Mouse (Mus musculus): ENCODE data around the gene Rnf10. TPM values are rescaled to one million over a fixed set of nuclear protein-coding genes. Genes with fewer than 3 reads are reported as not detected.

Gene Rnf10
- polyA plus RNA-seq, 1 experiment: 178 TPM

GRCm38 (mm10) chr5:115207892-115208291 is 64.8 kb downstream of the Rnf10 start:
- H3K4me3 ChIP-seq (ENCODE audit: control insufficient read depth, insufficient read depth, low read length): no peak overlapping the region
- TF ChIP-seq POLR2A (IDR thresholded peaks at IDR 0.05; ENCODE audit: control insufficient read depth, extremely low read depth, insufficient read depth, low read length, poor library complexity) (no peak), CTCF (IDR thresholded peaks at IDR 0.05; ENCODE audit: borderline replicate concordance, control insufficient read depth, extremely low read depth, insufficient read depth, low read length, poor library complexity) (no peak)
- H3K4me1 ChIP-seq (replicated peaks; ENCODE audit: control insufficient read depth, insufficient read depth, low read length): peaks cover 10% of the 10 kb centered on the region
- H3K27me3 ChIP-seq (ENCODE audit: control insufficient read depth, insufficient read depth, low read length): peaks cover 10% of the 10 kb centered on the region; the same call in 1 of the 2 replicates
- no peak for DNase-seq
- no peak overlapping the region for H3K27ac ChIP-seq (ENCODE audit: control insufficient read depth, insufficient read depth, low read length)
- no peaks in the 10 kb centered on the region for H3K36me3 ChIP-seq (ENCODE audit: control insufficient read depth, insufficient read depth, low read length)
- WGBS: 32% methylated on average over 11 of the region's 16 CpGs

DNA sequence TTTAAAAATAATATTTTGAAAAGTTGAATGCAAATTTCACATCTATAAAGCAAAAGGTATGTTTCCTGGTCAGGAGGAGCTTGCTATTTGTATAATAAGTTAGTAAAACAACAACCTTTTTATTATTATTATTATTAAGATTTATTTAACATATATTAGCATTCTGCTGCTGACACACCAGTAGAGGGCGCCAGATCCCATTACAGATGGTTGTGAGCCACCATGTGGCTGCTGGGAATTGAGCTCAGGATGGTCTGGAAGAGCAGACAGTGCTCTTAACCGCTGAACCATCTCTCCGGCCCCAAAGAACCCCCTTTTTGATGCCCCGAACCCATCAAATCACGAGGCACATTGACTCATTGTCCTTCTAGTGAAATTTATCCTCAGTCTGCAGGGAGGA is 65.5 kb downstream of the Rnf10 start:
- Histone ChIP-seq H3K4me3 (ENCODE audit: control insufficient read depth, insufficient read depth, low read length) (no peak overlapping the region), H3K4me1 (replicated peaks; ENCODE audit: control insufficient read depth, insufficient read depth, low read length) (peaks cover 10% of the 10 kb centered on the region), H3K27ac (ENCODE audit: control insufficient read depth, insufficient read depth, low read length) (no peak overlapping the region), H3K27me3 (ENCODE audit: control insufficient read depth, insufficient read depth, low read length) (peaks cover 10% of the 10 kb centered on the region; the same call in 1 of the 2 replicates), H3K36me3 (ENCODE audit: control insufficient read depth, insufficient read depth, low read length) (no peaks in the 10 kb centered on the region)
- DNase-seq: no peak
- 67% methylated on average over 5 of the region's 5 CpGs for WGBS
- no peak for TF ChIP-seq CTCF (IDR thresholded peaks at IDR 0.05; ENCODE audit: borderline replicate concordance, control insufficient read depth, extremely low read depth, insufficient read depth, low read length, poor library complexity)
- TF ChIP-seq POLR2A (IDR thresholded peaks at IDR 0.05; ENCODE audit: control insufficient read depth, extremely low read depth, insufficient read depth, low read length, poor library complexity): no peak

- WGBS: 3% methylated on average over 31 of the region's 31 CpGs
- H3K27ac ChIP-seq (ENCODE audit: control insufficient read depth, insufficient read depth, low read length): no peak overlapping the region
- no peak for DNase-seq
- H3K36me3 ChIP-seq (ENCODE audit: control insufficient read depth, insufficient read depth, low read length): no peaks in the 10 kb centered on the region
- no peak for TF ChIP-seq POLR2A (IDR thresholded peaks at IDR 0.05; ENCODE audit: control insufficient read depth, extremely low read depth, insufficient read depth, low read length, poor library complexity)
- TF ChIP-seq CTCF (IDR thresholded peaks at IDR 0.05; ENCODE audit: borderline replicate concordance, control insufficient read depth, extremely low read depth, insufficient read depth, low read length, poor library complexity): no peak
- no peak overlapping the region for H3K4me3 ChIP-seq (ENCODE audit: control insufficient read depth, insufficient read depth, low read length)
- H3K4me1 ChIP-seq (replicated peaks; ENCODE audit: control insufficient read depth, insufficient read depth, low read length): peaks cover 10% of the 10 kb centered on the region
- H3K27me3 ChIP-seq (ENCODE audit: control insufficient read depth, insufficient read depth, low read length): peaks cover 10% of the 10 kb centered on the region; the same call in 1 of the 2 replicates
Measured at GRCm38 (mm10) chr5:115204562-115205311, 68.0 kb downstream of the Rnf10 start.

- no peaks in the 10 kb centered on the region for H3K36me3 ChIP-seq (ENCODE audit: control insufficient read depth, insufficient read depth, low read length)
- H3K4me3 ChIP-seq (ENCODE audit: control insufficient read depth, insufficient read depth, low read length): no peak overlapping the region
- H3K27ac ChIP-seq (ENCODE audit: control insufficient read depth, insufficient read depth, low read length): no peak overlapping the region
- DNase-seq: no peak
- TF ChIP-seq CTCF (IDR thresholded peaks at IDR 0.05; ENCODE audit: borderline replicate concordance, control insufficient read depth, extremely low read depth, insufficient read depth, low read length, poor library complexity) (no peak), POLR2A (IDR thresholded peaks at IDR 0.05; ENCODE audit: control insufficient read depth, extremely low read depth, insufficient read depth, low read length, poor library complexity) (no peak)
- H3K4me1 ChIP-seq (replicated peaks; ENCODE audit: control insufficient read depth, insufficient read depth, low read length): peaks cover 10% of the 10 kb centered on the region
- peaks cover 10% of the 10 kb centered on the region; the same call in 1 of the 2 replicates for H3K27me3 ChIP-seq (ENCODE audit: control insufficient read depth, insufficient read depth, low read length)
- WGBS: 8% methylated on average over 23 of the region's 23 CpGs
Measured at GRCm38 (mm10) chr5:115203735-115204561, 68.8 kb downstream of the Rnf10 start.

DNA sequence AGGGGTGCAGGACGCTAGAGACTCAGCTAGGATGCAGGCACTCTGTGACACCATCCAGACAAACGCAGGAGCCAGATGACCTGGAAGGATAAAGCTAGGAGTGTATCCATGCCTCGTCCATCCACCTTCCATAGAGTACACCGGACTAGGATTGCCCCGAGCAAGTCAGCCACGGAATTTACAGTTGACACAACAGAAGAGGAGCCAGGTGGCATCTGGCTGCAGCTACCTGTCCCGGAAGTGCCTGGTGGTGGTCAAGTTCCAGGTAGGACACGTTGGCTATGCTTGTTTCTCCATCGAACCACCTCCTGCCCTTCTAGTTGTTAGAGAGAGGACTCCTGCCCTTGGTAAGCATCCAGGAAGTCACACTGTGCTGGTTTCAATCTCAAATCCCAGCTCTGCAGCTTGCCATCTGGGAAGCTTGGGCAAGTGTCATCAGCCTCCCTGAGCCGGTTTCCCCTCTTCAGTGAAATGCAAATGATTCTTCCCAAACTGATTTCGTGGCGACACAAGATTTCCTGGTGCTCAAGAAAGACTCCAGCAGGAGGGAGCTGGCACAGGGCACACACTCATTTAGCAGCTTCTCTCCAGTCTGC is 78.0 kb downstream of the Rnf10 start:
- 17% methylated on average over 12 of the region's 12 CpGs for WGBS
- TF ChIP-seq CTCF (IDR thresholded peaks at IDR 0.05; ENCODE audit: borderline replicate concordance, control insufficient read depth, extremely low read depth, insufficient read depth, low read length, poor library complexity) (no peak), POLR2A (IDR thresholded peaks at IDR 0.05; ENCODE audit: control insufficient read depth, extremely low read depth, insufficient read depth, low read length, poor library complexity) (no peak)
- peaks cover 21% of the 10 kb centered on the region for H3K27me3 ChIP-seq (ENCODE audit: control insufficient read depth, insufficient read depth, low read length)

More for the DNA sequence above, 78.0 kb downstream of the Rnf10 start:
- no peak for DNase-seq
- peaks cover 17% of the 10 kb centered on the region for H3K4me1 ChIP-seq (replicated peaks; ENCODE audit: control insufficient read depth, insufficient read depth, low read length)
- H3K4me3 ChIP-seq (ENCODE audit: control insufficient read depth, insufficient read depth, low read length): peak overlapping the region; percentile 27
- no peak overlapping the region for H3K27ac ChIP-seq (ENCODE audit: control insufficient read depth, insufficient read depth, low read length)
- no peaks in the 10 kb centered on the region for H3K36me3 ChIP-seq (ENCODE audit: control insufficient read depth, insufficient read depth, low read length)
